Mouse (Mus musculus) monocyte, adult 2 months (primary cell): ENCODE data around the gene Olfr1490.
"Not testable (repeated sequence)": the region's sequence is repeated elsewhere in the genome, so short reads cannot be mapped to it uniquely, and the experiment has no call there.

Experiments
- DNase-seq, 2 experiments: peaks; one replicate each; pipeline ENCODE4 v3.0.0; 2022; ENCODE audit warnings: low spot score in 2 of 2, low read depth in 1 of 2

Olfr1490 gene

GRCm38 (mm10) chr19:13650791-13651190, at the start of gene Olfr1490:
TSS of gene Olfr1490 (plus strand) at chr19:13651091.
- no peak for DNase-seq

DNA sequence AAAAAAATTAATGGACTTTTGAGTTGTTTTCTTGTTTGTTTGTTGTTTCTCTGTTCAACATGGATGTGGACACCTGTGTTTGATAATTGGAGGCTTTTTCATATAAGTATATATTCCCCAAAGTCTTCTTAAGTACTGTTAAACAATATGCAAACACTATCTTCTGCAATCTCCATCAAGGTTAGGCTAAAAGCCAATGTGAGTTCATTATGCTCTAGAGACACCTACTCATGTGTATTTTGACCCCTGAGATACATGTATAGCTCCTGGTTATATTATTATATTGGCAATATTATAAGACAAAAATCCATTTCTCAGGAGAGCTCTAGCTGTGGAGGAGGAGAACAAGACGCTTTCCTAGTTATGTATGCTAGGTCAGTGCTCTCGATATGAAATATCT, 33.8 kb upstream of the Olfr1490 start, which contains the start of gene Olfr1487:
Gene Olfr1487 (plus strand): TSS at position 301 of the 400 bp plus-strand sequence.
- not testable (repeated sequence) for DNase-seq

GRCm38 (mm10) chr19:13631321-13631720, 19.6 kb upstream of the Olfr1490 start, which contains the start of gene Olfr1489:
TSS of gene Olfr1489 (plus strand) at chr19:13631621.
- no peak for DNase-seq

GRCm38 (mm10) chr19:13696968-13697367, 46.1 kb downstream of the Olfr1490 start, which contains the start of gene Olfr1491:
TSS of gene Olfr1491 (plus strand) at chr19:13697268.
- no peak for DNase-seq
